Mouse (Mus musculus) T-helper 17 cell (primary cell): ENCODE measurements around the gene Olfr648.

Source experiments
- in situ Hi-C, 2 experiments: fragments of 300-600 bp; cut with MboI, MseI; formaldehyde crosslinking; loops; 1 replicate in 1 of 2; 2 replicates in 1 of 2; pipeline ENCODE4 v1.15.1; 2025; ENCODE audit warnings: high pct_unique_total_duplicates in 2 of 2

Gene Olfr648

DNA sequence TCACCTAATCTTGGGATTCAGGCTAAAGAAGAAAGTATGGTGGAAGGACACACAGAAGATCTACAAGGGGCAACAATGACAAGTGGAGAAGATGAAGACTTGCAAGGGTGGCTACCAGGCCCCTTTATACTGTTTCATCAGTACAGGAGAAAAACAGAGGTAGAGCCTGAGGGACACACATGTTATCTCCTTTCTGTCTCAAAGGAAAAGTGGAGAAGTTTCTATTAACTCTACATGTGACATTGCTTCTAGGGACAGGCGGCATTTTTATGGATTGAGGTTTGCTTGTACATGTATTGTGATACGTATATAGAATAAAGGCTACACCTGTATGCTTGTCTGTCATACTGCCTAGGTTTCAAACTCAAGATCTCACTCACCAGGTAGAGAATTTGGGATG is at the start of gene Olfr648:
Gene Olfr648, minus strand, starts transcription at position 101 of the 400 bp plus-strand sequence.
- in situ Hi-C loops, result no loop called here

DNA sequence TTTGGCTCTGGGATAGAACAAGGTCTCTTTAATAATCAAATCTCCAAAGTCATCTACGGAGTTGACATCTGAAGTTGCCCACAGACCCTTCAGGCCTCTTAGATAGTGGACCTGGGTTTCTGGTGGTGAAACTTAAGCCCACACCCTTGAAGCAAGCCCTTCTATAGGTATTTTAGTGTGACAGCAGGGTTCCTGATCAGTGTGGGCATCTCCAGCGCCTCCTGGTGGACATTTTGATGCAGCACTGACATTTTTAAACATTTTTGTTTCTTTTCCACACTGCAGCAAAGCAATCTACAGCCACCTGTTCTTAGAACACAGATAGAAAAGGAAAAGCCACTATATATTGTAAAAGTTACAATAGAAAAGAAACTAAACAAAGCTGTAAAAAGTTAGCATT is 48.0 kb upstream of the Olfr648 start:
- in situ Hi-C loops, result loop anchor here in 1 of 2 experiments (5.0 kb wide), 1 partner anchor 71 kb away; no protein-coding TSS in a partner anchor

DNA sequence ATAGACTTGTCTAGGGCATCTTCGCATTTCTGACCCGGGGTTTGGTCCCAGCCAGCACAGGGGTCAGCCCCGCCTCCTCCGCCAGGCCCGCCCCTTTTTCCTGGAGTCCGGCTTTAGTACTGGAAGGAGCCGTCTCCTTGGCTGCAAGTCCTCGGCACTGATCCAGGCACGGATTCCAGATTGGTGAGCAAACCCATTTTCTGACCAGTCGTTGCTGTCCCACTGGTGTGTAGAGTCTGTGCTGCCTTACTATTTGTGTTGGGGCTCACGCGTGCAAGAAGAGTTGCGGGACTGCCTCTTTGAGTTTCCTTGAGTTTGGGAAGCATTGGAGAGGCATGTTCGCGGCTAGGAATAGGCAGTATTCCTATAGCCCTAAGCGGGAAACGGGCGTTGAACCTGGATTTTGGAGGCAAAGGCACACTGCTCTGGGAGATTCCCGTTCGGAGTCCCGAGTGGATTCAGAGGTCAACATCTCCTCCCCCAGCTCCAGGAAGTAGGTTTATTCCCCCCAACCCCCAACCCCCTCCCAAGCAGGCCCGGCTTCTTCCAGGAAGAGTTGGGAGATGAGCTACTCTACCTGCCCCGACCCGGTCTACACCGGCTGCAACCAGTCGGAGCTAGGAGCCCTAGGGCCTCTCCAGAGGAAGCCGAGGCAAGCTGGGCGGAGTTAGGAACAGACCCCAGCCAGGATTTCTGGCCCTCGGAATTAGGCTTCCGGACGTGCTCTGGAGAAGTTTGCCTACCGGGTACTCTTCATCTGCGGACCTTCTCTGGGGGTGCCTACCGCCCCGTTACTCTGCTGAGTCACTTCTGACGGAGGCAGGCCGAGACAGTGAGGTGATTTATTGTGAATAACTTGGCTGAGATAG is 35.7 kb upstream of the Olfr648 start, which contains the start of gene Trim6:
Gene Trim6, plus strand, starts transcription at position 93 of the 869 bp plus-strand sequence.
- in situ Hi-C loops, result loop anchor here in 1 of 2 experiments (10.0 kb wide), 1 partner anchor 356 kb away; the partner anchor contains the start of gene Olfr653

DNA sequence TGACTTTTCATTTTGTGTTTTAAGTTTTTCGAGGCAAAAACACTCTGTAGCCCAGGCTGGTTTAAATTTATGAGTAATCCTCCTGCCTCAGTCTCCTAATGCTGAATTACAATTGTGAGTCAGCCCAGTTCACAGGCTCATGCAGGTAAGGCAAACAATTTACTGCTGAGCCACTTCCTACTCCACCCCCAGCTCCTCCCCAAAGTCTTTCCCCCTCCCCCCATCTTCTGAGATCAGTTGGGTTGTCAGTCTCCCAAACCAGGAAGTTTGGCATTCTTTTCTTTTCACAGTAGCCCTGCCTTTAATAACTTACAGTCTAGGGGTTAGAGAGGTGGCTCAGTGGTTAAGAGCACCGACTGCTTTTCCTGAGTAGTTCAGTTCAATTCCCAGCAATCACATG is 34.7 kb upstream of the Olfr648 start:
- in situ Hi-C loops, result loop anchor here in 1 of 2 experiments (10.0 kb wide), 1 partner anchor 357 kb away; the partner anchor contains the start of gene Olfr653

DNA sequence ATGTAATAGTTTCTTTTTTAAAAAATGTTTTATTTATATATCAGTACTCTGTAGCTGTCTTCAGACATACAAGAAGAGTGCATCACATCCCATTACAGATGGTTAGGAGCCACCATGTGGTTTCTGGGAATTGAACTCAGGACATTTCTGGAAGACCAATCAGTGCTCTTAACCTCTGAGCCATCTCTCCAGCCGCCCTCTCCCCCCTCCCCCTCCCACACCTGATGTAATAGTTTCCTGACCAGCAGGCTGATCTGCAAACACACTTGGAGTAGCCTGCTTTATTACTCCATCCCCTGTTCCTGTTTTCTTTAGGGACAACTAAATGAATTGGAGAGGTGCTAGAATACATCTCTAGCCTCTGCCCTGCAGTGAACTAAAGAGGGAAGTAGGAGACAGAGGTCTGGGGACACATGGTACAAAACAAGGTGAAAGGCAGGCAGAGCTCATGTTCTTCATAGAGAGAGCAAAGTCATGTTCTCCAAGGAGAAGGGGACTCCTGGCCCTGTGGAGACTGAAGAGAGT is 32.9 kb upstream of the Olfr648 start:
- in situ Hi-C loops, result loop anchor here in 1 of 2 experiments (10.0 kb wide), 1 partner anchor 359 kb away; the partner anchor contains the start of gene Olfr653

DNA sequence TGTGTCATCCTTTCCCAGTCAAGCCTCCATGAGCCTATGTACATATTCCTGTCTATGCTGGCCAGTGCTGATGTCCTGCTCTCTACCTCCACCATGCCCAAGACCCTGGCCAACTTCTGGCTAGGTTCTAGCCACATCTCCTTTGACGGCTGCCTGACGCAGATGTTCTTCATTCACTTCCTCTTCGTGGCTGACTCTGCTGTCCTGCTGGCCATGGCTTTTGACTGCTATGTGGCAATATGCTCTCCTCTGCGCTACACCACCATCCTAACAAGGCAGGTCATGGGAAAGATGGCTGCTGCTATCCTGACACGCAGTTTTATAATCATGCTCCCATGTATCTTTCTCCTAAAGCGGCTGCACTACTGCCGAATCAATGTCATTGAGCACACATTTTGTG is 23.0 kb upstream of the Olfr648 start:
- in situ Hi-C loops, result loop anchor here in 1 of 2 experiments (10.0 kb wide), 1 partner anchor 1901 kb away; no protein-coding TSS in a partner anchor

DNA sequence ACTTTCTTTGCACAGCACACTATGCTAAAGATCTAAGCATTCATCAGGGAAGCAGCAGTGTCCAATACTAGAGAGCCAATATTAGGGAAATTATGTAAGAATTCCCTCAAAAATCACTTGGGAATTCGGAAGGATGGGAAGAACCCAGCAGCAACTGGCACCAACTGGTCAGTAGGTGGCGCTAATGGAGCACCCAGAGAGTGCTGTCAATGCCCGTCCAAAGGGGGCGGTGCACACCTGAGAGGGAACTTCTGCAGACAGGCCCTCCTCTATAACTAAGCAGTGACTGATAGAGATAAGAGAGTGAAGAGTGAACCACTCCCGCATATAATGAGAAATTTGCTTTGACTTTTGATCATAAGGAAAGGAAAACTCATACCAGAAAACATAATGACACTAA is 16.6 kb upstream of the Olfr648 start:
- in situ Hi-C loops, result loop anchor here (5.0 to 10.0 kb wide), 3 partner anchors 405 to 1895 kb away; partner anchors contain the start of gene Olfr655 (in 1 of the 2)

DNA sequence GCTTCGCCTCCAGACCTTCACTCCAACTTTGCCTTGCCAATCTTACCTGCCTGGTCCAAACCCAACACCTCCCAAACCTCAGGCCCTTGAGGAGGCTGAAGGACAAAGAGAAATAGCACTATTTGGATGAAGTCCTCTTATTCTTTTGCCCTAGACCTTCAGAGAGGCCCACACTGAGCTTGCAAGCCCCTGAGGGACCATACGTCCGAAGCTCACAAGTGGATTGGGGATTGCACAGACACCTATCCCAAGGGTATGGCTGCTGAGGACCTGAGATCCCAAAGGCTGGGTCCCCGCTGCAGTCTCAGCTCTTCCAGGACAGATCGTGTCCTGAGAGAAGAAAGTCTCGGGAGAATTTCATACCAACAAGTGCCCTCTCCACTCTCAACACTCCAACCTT is 12.7 kb upstream of the Olfr648 start, which contains the start of gene Olfr649:
Gene Olfr649, minus strand, starts transcription at position 101 of the 400 bp plus-strand sequence.
- in situ Hi-C loops, result loop anchor here in 1 of 2 experiments (10.0 kb wide), 1 partner anchor 409 kb away; the partner anchor contains the start of gene Olfr655

DNA sequence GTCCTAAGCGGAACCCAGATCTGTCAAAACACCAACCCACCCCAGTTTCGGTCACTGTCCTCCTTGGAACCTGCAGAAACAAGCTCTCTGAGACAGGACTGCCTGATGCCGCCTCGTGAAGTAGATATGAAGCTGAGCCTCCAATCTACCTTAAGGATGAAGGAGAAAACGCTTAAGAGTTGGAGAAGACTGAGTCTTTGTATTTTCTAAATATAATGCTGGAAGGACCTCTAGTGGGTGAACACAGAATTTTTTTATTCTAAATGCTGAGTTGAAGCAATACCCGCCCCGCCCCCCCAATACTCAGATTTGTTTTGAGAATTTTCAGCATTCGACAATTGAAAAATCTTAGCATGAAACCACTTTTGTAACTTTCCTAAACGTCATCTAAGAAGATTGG is 8.1 kb upstream of the Olfr648 start:
- in situ Hi-C loops, result loop anchor here in 1 of 2 experiments (10.0 kb wide), 1 partner anchor 414 kb away; the partner anchor contains the start of gene Olfr655

DNA sequence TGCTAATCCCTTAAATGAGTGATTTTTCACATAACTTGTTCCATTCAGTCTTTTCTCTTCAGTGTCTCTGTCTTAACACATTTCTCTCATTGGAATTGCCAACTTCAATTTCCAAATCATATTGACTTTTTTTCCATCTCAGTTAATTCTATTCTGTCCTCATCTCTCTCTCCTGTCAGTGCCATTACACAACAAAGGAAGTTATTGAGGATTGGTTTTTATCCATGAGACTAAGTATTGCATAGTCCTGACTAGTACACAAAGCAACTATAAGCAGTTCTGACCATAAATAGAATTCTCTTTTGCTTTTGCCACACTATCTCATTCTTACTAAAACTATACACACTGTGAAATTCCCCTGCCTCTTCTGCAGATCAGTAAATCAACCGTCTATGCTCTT is 4.1 kb downstream of the Olfr648 start:
- in situ Hi-C loops, result loop anchor here in 1 of 2 experiments (10.0 kb wide), 1 partner anchor 1146 kb away; no protein-coding TSS in a partner anchor

DNA sequence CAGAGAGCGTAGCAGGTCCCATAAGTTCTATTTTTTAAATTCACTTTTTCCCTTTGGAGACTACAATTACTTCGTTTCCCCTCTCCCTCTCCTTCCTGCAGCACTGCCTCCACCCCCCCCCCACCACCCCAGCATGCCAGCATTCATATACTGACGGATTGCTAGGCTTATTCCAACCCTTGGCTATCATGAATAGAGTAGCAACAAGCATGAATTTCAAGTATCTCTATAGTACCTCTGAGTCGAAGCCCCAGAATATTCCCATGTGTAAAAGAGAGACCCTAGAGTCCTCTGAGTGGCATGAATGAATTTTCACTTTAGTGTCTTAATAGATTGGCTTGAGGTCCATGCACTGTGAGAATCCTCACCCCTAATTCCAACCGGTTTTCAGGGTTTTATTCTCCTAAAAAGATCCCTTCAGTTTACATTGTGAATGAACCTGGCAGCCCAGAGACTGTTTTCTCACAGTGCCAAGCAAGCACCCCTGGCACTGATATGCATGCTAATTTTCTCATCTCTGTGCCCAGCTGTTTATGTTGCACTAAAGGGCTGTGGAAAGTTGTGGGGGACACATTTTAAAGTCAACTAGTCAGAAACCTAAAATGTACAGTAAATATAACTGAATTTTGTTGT is 4.7 kb downstream of the Olfr648 start:
- in situ Hi-C loops, result loop anchor here in 1 of 2 experiments (10.0 kb wide), 1 partner anchor 1146 kb away; no protein-coding TSS in a partner anchor

DNA sequence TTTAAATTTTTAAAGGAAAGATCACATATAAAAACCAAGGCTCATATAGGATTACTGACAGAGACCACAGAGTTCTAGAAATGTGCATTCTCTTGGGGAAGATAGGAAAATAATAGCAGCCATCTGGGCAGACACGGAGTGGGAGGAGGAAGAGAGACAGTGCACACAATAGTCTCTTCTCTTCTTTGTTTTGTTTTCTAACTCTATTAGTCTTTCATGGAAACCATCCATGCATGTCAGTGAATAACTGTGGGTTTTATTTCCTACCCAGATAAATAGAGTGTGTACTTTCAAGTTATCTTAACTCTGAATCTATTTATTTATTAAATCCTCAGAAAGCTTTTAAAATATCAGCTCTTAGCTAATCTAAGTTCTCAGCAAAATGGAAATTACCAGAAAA is 8.1 kb downstream of the Olfr648 start:
- in situ Hi-C loops, result loop anchor here in 1 of 2 experiments (10.0 kb wide), 1 partner anchor 1150 kb away; no protein-coding TSS in a partner anchor

DNA sequence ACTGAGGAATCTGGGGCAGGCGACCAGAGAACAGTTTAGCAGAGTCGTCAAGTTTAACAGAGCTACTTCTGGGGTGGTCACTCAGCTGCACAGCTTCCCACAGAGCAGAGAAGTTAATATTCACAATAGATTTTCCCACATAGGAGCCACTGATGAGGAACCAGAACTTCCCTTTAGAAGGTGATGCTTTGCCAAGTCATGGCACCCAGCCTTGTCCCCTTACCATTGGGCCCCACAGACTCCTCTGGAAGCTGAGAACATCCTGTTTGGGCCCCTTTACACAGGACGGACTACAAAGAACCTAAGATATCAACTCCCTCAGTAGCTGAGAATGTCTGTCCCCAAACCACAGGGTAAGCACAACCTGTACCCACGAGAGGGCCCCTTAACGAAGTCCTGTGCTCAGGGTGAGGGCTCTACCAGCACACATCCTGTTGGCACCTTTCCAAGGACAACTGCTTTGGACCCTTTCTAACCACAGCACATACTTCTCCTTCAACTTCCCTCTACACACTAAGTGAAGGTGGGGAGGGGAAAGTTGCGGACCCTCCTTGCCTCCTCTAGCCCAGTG is 13.5 kb downstream of the Olfr648 start:
- in situ Hi-C loops, result loop anchor here in 1 of 2 experiments (10.0 kb wide), 1 partner anchor 1155 kb away; no protein-coding TSS in a partner anchor

DNA sequence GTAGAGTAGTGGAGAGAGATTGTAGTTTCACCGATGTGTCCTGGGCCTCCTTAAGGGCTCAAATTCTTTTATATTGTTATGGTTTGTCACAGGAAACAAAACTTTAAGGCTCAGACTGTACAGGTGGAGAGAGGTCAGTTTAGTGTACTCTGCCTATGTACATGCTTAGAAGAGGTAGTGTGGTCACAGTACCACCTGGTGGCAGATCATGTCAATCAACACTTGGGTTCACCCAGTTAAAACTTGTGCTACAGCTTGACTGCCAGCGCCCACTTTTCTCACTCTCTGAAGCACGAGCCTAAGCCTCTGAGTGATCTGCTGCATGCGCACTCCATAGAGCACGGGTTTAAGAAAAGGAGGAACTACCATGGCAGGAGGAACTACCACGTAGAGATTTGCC is 16.1 kb downstream of the Olfr648 start:
- in situ Hi-C loops, result no loop called here

DNA sequence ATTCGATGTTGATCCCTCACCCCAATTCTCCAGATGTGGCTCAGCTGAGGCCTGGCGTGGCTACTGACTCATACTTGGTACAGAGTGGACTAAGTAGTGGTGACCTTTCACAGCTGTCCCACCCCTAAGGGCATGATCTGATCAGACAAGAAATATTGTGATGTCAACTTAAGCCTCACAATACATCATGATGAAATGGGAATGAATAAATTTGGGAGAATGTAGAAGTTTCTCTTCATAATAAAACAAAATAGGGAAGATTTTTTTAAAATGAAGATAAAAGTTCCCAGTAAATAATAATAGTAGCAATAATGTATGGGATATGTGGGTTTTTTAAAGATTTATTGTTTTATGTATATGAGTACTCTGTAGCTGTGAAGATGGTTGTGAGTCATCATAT is 32.7 kb downstream of the Olfr648 start, which contains the start of gene Ubqlnl:
Gene Ubqlnl, minus strand, starts transcription at position 101 of the 400 bp plus-strand sequence.
- in situ Hi-C loops, result no loop called here

DNA sequence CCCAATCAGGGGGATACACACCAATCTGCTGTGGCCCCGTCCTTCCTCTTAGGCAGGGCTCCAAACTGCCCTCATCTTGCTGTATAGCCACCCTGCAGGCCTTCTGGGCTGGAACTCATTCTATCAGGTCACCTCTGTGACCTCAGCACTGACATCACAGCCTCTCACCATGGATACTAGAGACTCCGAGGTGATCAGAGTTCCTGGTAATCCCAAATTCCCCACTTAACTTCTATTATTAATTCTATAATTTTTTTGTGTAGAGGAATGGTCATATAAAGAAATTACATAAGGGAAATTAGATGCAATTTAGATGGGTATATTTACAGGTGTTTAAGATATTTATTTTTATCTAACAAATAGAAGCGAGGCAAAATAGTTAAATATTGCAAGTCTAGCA is 40.0 kb downstream of the Olfr648 start, which contains the start of gene Ubqln3:
Gene Ubqln3, minus strand, starts transcription at position 101 of the 400 bp plus-strand sequence.
- in situ Hi-C loops, result no loop called here

DNA sequence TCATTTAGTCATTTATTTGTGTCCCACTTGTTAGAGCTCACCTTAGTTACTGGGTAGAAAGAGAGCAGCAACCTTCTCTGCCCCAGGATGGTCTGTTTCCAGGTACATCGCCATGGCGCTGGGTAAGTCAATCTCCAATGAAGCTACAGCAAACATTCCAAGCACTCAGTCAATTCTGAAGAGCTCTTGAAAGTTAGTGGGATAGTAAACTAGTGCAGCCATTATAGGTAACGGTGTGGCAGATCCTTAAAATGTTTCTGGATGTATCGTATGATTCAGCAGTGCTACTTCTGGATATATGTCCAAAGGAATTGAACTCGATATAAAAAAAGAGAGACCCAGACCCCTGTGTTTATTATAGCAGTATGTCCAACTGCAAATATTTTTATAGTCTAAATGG is 45.9 kb downstream of the Olfr648 start, which contains the start of gene Olfr643:
Gene Olfr643, minus strand, starts transcription at position 101 of the 400 bp plus-strand sequence.
- in situ Hi-C loops, result no loop called here

DNA sequence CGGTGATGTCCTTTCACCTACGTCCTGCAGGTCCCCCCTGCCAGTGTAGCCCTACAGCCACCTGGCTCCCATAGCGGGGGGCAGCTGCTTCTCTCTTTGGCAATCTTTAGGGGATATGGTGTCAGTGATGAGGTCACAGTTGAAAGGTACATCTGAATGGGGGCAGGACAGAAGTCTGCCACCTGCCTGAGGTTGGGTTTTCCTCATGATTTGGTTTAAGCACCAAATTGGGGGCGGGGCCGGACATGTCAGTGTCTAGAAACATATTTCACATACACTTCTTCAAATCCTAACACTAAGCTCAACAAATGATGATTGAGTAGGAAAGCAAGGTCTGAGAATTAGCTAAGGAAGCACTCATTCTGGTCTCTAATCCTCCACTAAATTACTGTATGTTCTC is 53.5 kb downstream of the Olfr648 start, which contains the start of gene Ubqln5:
Gene Ubqln5, minus strand, starts transcription at position 101 of the 400 bp plus-strand sequence.
- in situ Hi-C loops, result no loop called here
